Mouse (Mus musculus): Measurements from ENCODE around the gene Prkaca. TPM values are rescaled to one million over a fixed set of nuclear protein-coding genes. Genes with fewer than 3 reads are reported as not detected.
A peak's percentile ranks its signal among the peaks of the same experiment; 100 is the strongest.
"Not testable (repeated sequence)": the region's sequence is repeated elsewhere in the genome, so short reads cannot be mapped to it uniquely, and the experiment has no call there.

The Prkaca gene
- total RNA-seq, 2 experiments from 2014 or later = 255 to 264 TPM

DNA sequence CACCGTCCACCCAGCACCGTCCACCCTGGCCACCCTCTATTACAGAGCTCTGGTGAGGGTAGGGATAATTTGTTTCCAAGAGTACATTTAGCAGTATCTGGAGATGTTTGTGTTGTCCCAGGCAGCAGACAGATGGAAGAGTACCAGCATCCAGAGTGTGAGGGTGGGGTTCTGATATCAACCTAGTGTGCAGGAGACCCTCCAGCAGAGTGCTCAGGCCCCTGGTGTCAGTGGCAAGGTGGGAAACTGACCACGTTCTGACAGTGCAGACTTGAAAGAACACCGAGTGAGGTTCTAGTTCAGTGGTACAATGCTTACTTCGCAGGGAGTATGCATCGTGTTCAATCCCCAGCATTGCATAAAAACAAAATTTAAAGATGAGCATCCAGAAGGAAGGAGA, 1.1 kb upstream of the Prkaca start:
- intact Hi-C loops (cut with DNase I) = no loop called here
- DNase-seq (ENCODE audit: extremely low spot score in 1 of 2, low spot score in 2 of 2) = no peak

DNA sequence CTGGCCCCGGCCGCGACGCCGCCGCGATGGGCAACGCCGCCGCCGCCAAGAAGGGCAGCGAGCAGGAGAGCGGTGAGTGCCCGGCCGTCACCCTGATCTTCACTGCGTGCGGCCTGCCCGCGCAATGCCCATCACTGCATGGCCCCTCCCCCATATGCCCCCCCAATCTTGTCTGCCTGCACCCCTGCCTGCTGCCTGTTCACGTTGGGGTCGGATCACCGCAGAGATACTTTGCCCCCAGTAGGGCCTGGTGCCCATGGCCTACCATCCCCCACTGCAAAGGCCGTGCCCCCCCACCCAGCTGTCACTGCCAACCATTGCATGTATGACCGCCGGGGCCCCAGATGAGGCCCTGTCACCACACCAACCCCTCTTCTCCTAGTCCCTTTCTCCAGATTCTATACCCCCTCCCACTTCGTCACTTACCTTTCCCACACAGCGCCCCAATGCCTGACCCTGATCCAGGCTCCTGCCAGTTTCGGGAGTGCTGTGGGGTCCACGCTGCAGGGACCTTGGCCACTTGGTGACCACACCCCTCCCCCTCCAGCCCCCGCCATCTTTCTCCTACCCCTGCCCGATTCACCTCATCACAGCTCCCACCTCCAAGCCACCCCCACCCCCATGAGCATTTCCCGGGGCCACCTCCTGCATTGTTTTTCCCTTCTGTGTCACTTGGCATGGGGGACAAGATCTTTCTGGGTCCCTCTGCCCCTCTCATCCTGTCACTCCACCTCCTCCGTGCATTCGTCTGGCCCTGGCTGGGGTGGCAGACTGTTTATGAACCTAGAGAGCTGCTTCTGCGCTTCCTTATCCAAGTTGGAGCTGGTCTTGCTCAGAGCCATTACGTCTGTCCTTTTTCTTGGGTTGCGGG, 603 bp downstream of the Prkaca start:
- DNase-seq (ENCODE audit: extremely low spot score in 1 of 2, low spot score in 2 of 2) = peak in 1 of 2 experiments; percentile 55
- intact Hi-C loops (cut with DNase I) = no loop called here

DNA sequence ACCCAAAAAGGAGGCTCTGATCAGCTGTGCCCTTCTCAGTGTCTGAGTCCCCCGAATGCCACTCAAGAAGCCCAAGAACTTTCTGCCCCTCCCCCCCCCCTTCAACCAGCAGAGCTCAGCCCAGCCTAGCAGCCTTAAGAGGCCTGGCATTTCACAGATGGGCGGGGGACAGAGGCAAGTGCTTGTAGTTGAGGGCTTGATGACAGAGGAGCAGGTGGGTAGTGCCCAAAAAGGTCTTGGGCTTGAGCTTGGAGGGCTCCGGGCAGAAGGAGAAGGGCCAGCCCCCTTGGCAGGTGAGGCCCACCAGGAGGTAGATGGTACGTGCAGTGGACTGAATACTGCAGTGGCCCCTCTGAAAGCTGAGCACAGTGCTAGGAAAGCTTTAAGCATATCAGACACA, 1.7 kb downstream of the Prkaca start:
- intact Hi-C loops (cut with DNase I) = no loop called here
- peak in 1 of 2 experiments; percentile 21 for DNase-seq (ENCODE audit: extremely low spot score in 1 of 2, low spot score in 2 of 2)

DNA sequence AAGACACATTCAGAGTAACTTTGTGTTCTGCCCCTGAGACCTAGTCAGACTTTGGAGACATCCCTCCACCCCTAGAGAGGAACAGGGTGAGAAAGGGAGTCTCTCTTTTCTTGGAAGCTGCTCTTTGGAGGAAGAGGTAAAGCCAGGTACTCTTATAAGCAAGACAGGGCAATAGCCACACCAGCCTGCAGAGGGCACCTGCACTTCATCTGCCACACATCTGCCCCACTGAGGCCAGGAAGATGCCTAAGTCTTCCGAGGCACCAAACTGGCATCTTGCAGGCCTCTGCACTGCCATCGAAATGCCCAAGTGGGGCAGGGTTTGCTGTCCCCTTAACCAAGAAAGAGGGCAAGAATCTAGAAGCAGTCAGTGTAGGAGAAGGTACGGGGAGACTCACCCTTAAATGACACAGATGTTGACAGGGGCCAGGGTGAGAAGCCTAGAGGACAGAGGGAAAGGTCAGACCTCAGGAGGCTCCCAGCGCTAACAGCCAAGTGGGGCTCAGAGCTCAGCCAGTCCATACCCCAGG, 3.4 kb downstream of the Prkaca start:
- DNase-seq (ENCODE audit: extremely low spot score in 1 of 2, low spot score in 2 of 2) = no peak
- intact Hi-C loops (cut with DNase I) = no loop called here

DNA sequence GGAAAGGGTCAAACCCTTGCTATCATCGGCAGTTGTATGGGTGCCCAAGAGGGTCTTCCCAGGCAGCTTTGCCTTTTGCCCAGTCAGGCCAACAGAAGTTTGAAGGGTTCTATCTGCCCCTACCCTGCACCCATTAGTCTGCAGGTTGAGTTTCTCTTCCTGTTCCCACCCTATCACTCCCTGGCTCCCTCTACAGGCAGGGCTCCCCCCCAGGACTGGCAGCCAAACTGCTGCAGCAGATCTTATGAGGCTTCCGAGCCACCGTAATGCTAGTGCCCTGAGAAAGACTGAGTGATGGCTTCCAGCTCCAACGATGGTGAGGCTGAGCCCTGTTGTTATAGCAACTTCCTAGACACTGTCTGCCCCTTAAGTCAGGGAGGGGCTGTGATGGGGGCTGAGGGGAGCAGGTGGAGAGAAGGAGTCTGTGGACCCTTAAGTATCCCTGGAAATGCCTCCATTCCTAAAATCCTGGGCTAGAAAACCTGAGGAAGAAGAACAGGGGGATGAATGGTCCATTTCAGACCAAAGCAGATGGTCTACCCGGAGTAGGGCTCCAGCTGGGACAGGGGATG, 4.1 kb downstream of the Prkaca start:
- peak in 1 of 2 experiments; percentile 40 for DNase-seq (ENCODE audit: extremely low spot score in 1 of 2, low spot score in 2 of 2)
- intact Hi-C loops (cut with DNase I) = no loop called here

DNA sequence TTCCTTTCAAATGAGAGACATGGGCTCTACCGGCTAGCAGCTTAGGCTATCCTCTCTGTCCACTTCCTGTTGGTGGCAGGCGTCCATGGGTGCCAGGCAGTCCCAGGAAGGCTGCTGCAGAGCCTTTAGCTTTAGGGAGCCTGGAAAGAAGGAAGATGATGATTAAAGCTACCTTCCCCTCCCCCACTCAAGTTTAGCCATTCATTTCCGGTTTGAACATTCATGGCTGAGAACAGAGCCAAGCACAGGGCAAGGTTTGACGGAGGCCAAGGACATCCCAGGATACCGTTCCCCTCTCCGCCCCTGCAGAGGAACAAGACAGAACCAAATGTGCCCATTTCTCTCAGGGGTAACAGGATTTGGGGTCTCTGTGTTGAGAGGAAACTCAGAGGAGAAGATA, 4.9 kb downstream of the Prkaca start:
- intact Hi-C loops (cut with DNase I) = no loop called here
- peak in 1 of 2 experiments; percentile 27 for DNase-seq (ENCODE audit: extremely low spot score in 1 of 2, low spot score in 2 of 2)

DNA sequence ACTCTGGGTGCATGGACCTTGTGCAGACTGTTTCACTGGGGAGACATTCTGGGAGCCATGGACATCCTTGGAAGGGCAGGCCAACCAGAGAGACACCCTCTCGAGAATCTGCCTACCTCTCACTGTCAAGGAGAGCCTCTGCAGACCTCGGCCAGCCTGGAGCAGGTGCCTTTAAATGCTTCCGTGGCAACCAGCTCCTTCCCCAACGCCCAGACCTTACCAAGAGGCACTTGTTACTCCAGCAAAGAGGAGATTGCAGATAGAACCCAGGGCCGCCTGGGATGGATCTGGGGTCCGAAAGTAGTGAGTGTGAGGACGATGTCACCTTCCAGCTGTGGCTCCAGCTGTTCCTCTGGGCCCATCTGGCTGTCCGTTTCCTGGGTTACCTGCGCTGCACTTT, 5.4 kb downstream of the Prkaca start:
- no peak for DNase-seq (ENCODE audit: extremely low spot score in 1 of 2, low spot score in 2 of 2)
- intact Hi-C loops (cut with DNase I) = no loop called here

DNA sequence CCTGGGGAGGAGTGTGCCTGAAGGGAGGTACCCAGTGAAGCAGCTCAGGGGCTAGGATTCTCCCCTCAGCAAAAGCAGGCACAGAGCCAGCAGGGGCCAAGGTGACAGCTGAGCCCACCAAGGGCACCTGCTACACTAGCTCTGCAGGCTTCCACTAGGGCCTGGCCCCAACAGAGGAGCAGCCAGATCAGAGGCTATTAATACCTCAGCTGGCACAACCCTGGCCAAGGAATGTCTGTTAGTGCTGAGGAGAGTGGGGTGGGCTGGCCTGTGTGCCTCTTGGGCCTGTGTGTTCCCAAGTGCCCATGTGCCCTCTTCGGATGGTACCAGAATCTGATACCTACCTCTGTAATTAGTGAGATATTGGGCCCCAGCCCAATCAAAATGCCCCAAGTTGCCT, 7.5 kb downstream of the Prkaca start:
- intact Hi-C loops (cut with DNase I) = no loop called here
- DNase-seq (ENCODE audit: extremely low spot score in 1 of 2, low spot score in 2 of 2) = peak in 1 of 2 experiments; percentile 24

DNA sequence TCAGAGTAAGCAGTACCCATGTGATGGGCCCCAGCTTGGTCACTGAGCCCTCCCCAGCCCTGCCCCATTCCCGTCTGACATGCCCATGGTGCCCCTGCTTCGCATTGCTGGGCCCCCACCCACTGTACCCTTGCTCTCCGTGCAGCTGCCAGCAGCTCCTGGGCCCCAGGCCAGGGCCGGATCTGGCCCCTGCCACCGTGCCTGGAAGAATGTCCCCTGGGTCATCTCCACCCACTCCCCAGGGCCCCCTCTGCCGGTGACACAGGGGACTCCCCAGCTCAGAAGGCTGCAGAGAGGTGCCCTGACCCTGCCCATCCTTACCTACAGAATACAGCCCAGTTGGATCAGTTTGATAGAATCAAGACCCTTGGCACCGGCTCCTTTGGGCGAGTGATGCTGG, 8.1 kb downstream of the Prkaca start:
- peak in 1 of 2 experiments; percentile 36 for DNase-seq (ENCODE audit: extremely low spot score in 1 of 2, low spot score in 2 of 2)
- intact Hi-C loops (cut with DNase I) = no loop called here

DNA sequence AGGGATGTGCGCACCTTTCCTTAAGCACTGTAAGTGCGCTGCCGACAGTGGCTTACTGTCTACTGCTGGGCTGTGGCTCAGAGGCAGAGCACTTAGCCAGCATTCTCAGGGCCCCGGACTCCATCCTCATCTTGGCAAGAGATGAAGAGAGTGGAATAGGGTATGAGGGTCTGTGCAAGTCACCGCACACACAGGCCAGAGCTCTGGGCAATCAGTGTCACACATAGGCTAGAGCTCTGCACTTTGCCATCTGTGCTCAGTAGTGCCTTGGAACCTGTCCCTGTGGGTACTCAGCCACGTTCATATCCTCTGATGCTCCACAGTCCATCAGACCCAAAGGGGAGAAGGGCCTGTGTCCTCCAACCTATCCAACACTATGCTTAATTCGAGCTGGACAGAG, 8.7 kb downstream of the Prkaca start:
- intact Hi-C loops (cut with DNase I) = no loop called here
- DNase-seq (ENCODE audit: extremely low spot score in 1 of 2, low spot score in 2 of 2) = no peak

DNA sequence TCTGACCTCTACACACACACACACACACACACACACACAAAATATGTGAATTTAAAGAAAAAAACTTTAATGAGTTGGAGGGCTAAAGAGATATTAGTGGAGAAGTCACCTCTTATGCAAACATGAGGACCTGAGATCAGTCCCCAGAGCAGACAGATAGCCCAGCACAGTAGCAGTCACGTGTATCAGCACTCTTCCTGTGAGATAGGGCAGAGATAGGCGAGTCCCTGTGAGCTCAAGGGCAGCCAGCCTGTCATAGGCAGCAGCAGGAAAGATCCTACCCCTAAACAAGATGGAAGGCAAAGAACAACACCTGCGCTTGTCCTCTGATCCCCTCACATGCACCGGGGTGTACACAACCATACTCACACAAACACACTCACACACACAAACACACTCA, 9.7 kb downstream of the Prkaca start:
- intact Hi-C loops (cut with DNase I) = no loop called here
- DNase-seq (ENCODE audit: extremely low spot score in 1 of 2, low spot score in 2 of 2) = no peak

DNA sequence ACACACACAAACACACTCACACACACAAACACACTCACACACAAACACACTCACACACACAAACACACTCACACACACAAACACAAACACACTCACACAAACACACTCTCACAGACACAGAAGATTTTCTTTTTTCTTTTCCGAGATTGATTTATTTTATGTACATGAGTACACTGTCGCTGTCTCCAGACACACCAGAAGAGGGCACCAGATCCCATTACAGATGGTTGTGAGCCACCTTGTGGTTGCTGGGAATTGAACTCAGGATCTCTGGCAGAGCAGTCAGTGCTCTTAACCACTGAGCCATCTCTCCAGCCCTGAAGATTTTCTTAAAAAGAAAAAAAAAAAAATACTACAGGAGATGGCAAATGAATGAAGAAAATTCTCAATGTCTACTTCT, 10.4 kb downstream of the Prkaca start:
- DNase-seq (ENCODE audit: extremely low spot score in 1 of 2, low spot score in 2 of 2); intact Hi-C loops (cut with DNase I): not testable (repeated sequence)

DNA sequence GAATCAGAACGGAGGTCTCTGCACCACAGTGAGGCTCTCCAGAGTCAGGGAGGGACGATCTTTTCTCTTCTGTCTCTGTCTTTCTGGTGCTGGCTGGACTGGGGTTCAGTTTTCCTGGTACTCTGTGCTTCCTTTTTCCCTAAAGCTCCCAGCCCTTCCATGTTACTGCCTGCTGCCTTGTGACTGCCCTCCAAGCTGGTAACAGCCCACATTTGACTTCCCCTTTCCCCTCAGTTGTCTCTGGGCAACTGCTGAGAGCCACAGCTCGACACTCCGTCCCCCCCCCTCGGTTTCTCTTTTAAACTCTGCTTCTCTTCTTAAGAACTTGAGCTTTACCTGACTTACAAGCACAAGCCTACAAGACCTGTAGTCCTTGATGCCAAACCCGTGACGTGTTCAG, 16.4 kb downstream of the Prkaca start:
- no peak for DNase-seq (ENCODE audit: extremely low spot score in 1 of 2, low spot score in 2 of 2)
- intact Hi-C loops (cut with DNase I) = no loop called here

DNA sequence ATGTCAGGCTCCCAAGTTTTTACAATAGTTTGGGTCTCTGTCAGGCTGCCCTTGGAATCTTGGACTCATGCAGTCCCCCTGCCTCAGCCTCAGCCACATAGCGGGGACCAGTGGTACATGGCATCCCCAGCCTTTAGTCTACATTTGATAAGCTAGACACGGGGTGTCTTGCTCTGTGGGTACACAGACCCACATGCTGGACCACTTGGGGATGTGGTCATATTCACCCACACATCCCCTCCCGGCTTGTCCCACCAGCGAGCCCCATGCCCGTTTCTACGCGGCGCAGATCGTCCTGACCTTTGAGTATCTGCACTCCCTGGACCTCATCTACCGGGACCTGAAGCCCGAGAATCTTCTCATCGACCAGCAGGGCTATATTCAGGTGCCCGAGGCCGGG, 17.4 kb downstream of the Prkaca start:
- DNase-seq (ENCODE audit: extremely low spot score in 1 of 2, low spot score in 2 of 2) = no peak
- intact Hi-C loops (cut with DNase I) = no loop called here

DNA sequence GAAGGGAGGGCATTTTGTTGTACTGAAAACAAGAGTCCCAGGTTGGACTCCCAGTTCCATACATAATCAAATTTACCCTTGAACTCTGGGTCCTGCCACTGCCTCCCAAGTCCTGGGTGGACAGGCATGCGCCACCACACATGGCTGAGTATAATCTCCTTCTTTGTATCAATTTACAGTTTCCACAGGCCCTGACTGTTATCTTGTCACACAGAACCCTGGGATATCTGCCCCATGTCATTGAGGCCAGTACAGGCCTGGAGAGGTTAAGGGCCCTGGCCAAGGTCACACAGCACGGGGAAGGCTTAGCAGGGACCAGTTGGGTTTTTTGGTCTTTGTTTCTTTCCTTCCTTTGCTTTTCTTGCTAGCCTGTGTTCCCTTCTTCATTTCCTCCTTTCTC, 19.7 kb downstream of the Prkaca start:
- no peak for DNase-seq (ENCODE audit: extremely low spot score in 1 of 2, low spot score in 2 of 2)

DNA sequence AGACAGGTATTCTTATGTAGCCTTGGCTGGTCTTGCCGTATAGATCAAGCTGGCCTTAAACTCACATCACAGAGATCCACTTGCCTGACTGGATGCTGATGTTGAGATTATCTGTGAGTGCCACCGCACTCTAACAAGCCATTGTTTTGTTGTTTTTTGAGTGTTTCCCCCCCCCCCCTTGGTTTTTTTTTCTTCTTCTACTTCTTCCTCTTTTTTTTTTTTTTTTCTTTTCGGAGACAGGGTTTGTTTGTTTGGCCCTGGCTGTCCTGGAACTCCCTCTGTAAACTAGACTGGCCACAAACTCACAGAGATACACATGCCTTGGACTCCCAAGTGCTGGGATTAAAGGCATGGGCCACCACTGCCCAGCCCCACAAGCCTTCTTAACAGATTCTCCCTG, 21.2 kb downstream of the Prkaca start:
- DNase-seq (ENCODE audit: extremely low spot score in 1 of 2, low spot score in 2 of 2) = no peak
- intact Hi-C loops (cut with DNase I) = no loop called here

More for the DNA sequence above, 19.7 kb downstream of the Prkaca start:
- intact Hi-C loops (cut with DNase I) = no loop called here

DNA sequence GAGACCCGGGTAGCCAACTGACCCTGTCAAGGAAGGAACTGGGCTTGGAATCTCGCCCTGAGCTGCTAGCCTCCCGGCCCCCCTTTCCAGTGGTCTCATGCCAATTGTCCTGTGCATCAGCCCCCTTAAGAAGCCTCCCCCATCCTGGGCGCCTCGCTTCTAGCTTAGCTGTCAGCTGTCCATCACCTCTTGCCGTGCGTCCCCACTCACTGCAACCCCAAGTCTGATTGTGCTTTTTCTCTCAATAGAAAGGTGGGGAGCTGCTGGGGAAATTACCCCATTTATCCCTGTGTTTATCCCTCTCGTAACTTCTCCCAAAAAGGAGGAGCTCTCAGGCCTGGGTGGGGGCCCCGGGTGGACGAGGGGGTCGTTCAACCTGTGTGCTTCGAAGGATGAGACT, 23.2 kb downstream of the Prkaca start:
- intact Hi-C loops (cut with DNase I) = no loop called here

DNA sequence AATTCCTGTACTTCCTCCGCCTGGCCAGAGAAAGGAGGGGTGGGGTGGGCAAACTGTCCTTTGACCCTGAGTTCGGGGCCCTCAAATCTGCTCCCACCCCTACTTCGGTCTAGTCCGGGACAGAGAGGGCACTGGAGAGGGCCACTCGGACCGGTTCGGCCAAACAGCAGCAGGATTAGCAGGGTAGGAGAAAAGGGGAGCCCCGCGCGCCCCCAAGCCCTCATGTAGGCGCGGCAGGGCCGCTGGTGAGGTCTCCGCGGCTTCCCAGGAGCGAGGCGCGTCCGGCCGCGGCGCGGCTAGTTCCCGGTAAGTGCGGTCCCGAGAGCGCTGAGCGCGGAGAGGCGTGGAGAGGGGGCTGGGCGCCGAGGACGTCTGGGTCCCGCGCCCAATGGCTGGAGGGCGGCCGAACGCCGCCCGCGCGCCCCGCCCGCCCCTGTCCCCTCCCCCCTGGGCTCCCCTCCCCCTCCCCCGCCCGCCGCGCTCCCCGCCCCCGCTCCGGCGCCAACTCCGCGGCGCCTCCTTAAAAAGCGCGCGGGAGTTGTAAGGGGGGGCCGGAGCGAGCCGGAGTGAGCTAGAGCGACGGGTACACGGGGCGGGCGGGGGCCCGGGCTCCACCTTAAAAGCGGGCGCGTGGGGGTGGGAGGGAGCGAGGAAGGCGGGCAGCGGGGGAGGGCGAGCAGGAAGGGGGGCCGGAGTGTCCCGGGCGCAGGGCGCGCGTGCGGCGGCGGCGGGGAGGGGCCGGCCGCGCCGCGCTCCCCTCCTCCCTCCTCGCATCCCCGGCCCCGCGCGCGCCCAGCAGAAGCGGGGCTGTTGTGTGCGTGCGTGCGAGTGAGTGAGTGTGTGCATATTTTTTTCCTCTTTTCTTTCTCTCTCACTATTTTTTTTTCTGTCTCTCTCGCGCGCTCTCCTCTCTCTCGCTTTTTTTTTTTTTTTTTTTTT, 24.0 kb downstream of the Prkaca start:
- intact Hi-C loops (cut with DNase I) = no loop called here
- peak; percentile 66 to 95 for DNase-seq (ENCODE audit: extremely low spot score in 1 of 2, low spot score in 2 of 2)

More for the DNA sequence above, 23.2 kb downstream of the Prkaca start:
- peak in 1 of 2 experiments; percentile 42 for DNase-seq (ENCODE audit: extremely low spot score in 1 of 2, low spot score in 2 of 2)

DNA sequence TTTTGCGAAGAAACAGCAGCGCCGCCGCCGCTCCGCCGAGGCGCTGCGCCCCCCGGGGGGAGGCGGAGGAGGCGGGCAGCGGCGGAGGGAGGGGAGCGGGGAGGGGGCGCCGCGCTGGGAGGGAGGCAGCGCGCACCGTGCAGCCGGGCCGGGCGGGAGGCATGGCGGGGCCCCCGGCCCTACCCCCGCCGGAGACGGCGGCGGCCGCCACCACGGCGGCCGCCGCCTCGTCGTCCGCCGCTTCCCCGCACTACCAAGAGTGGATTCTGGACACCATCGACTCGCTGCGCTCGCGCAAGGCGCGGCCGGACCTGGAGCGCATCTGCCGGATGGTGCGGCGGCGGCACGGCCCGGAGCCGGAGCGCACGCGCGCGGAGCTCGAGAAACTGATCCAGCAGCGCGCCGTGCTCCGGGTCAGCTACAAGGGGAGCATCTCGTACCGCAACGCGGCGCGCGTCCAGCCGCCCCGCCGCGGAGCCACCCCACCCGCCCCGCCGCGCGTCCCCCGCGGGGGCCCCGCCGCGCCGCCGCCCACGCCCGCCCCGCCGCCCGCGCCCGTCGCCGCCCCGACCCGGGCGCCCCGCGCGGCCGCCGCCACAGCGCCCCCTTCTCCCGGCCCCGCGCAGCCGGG, 24.8 kb downstream of the Prkaca start, which contains the start of gene Samd1:
Gene Samd1, plus strand, starts transcription at position 162 of the 631 bp plus-strand sequence.
- intact Hi-C loops (cut with DNase I) = no loop called here
- DNase-seq (ENCODE audit: extremely low spot score in 1 of 2, low spot score in 2 of 2) = peak in 1 of 2 experiments; percentile 78

All from left cerebral cortex, postnatal 10 days (tissue).